Mouse (Mus musculus) heart, adult 2 months (tissue): Measurements from ENCODE around the gene Gm13287.
"Not testable (repeated sequence)": the region's sequence is repeated elsewhere in the genome, so short reads cannot be mapped to it uniquely, and the experiment has no call there.

Experiments
- CTCF ChIP-seq: fragments of 200-600 bp; IDR thresholded peaks from 2 replicates; pipeline ENCODE4 v1.8.1; 2022; ENCODE audit warnings: antibody characterized with exemption, mild to moderate bottlenecking, moderate library complexity
- POLR2A ChIP-seq: fragments of 200-500 bp; IDR thresholded peaks from 2 replicates; pipeline ENCODE4 v1.6.1; 2011; ENCODE audit warnings: mild to moderate bottlenecking, low read depth, low read length, control low read depth; ENCODE audit not compliant: insufficient read depth

GRCm38 (mm10) chr4:88761776-88762175, 41.3 kb upstream of the Gm13287 start:
- peak; percentile 31; the same call in 1 of the 2 replicates for TF ChIP-seq CTCF
- TF ChIP-seq POLR2A: not testable (repeated sequence)
